Mouse (Mus musculus) liver, postnatal 0 days (tissue): ENCODE results near the gene Zfhx3. TPM values are rescaled to one million over a fixed set of nuclear protein-coding genes. Genes with fewer than 3 reads are reported as not detected.

ENCODE experiments used
- ATAC-seq: fragments of 200-750 bp; cut with Nextera tagmentation; 2 replicates; pipeline ENCODE4 v1.8.0; 2017; ENCODE audit warnings: mild to moderate bottlenecking, moderate library complexity
- DNase-seq: peaks from one replicate; pipeline ENCODE4 v3.0.0-alpha.2; 2016
- H3K27ac ChIP-seq: fragments of 300-500 bp; sonication (generic); 2 replicates; pipeline ENCODE4 v1.5.1; 2014; ENCODE audit warnings: antibody characterized with exemption, moderate library complexity, mild to moderate bottlenecking, low read depth
- H3K27me3 ChIP-seq: fragments of 300-500 bp; sonication (generic); 2 replicates; pipeline ENCODE4 v1.6.1; 2014; ENCODE audit warnings: low read length, control low read depth, mixed read lengths; ENCODE audit not compliant: insufficient read depth
- H3K36me3 ChIP-seq: fragments of 300-500 bp; sonication (generic); replicated peaks from 2 replicates; pipeline ENCODE4 v1.6.1; 2014; ENCODE audit warnings: mild to moderate bottlenecking, control low read depth, low read length, moderate library complexity, mixed read lengths; ENCODE audit not compliant: insufficient read depth
- H3K4me1 ChIP-seq: fragments of 300-500 bp; sonication (generic); 2 replicates; pipeline ENCODE4 v1.6.1; 2014; ENCODE audit warnings: antibody characterized with exemption, mild to moderate bottlenecking, control low read depth; ENCODE audit not compliant: insufficient read depth
- H3K4me2 ChIP-seq: fragments of 300-500 bp; sonication (generic); 2 replicates; pipeline ENCODE4 v1.6.1; 2014; ENCODE audit warnings: low read depth, mild to moderate bottlenecking, low read length, moderate library complexity, mixed read lengths
- H3K4me3 ChIP-seq: fragments of 300-500 bp; sonication (generic); 2 replicates; pipeline ENCODE4 v1.5.1; 2014; ENCODE audit warnings: low read depth, low read length
- H3K9ac ChIP-seq: fragments of 300-500 bp; sonication (generic); replicated peaks from 2 replicates; pipeline ENCODE4 v1.6.1; 2014; ENCODE audit warnings: mild to moderate bottlenecking, moderate library complexity
- H3K9me3 ChIP-seq: fragments of 300-500 bp; sonication (generic); 2 replicates; pipeline ENCODE4 v1.6.1; 2016; ENCODE audit warnings: mild to moderate bottlenecking, control low read depth, low read length, mixed read lengths
- CTCF ChIP-seq: sonication (generic); IDR thresholded peaks from 2 replicates; pipeline ENCODE4 v1.5.1; 2016; ENCODE audit warnings: antibody characterized with exemption, low read depth
- EP300 ChIP-seq: IDR thresholded peaks from 2 replicates; pipeline ENCODE4 v1.6.1; 2016; ENCODE audit warnings: antibody characterized with exemption, low read depth, mild to moderate bottlenecking
- WGBS: fragments of 180-500 bp; shearing (Covaris S2); extraction: QIAGEN DNeasy Blood & Tissue Kit; methylation state at CpG from one replicate; pipeline ENCODE4 v1.1.7; 2014; ENCODE audit not compliant: insufficient replicate concordance; 5-methylcytosine and 5-hydroxymethylcytosine counted together
- polyA plus RNA-seq: library from polyadenylated mRNA; unstranded; fragments of >200 nt; fragmentation: Nextera tagmentation; extraction: Ambion mirVana; gene quantifications from 2 replicates; pipeline ENCODE4 v1.2.1, GENCODE M21; 2015

Gene Zfhx3
- polyA plus RNA-seq, 1 experiment from 2014 or later, result 1.2 TPM

DNA sequence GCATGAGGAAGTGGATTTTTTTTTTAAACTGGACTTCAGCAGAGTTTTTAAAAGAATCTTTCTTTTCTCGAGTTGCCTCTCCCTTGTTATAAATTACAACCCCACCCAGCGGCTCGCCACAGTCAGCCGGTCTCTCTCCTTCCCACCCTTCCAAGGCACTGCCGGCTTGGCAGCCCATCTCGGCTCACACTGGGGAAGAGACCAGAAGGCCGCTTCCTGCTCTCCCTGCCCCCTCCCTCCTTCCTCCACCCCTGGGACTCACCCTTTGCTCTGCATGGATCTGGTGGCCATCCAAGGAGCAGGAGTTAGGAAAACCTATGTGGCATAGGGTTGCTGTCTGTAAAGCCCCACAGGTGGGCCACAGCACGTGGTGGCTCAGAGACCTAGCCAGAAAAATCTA lies 705.1 kb downstream of the Zfhx3 start:
- Histone ChIP-seq H3K9ac (no peak overlapping the region), H3K27me3 (no peaks in the 10 kb centered on the region), H3K27ac (no peak overlapping the region), H3K4me1 (0 out of 2 replicates have a peak, but pooled peaks cover 7% of the 10 kb centered on the region), H3K36me3 (no peaks in the 10 kb centered on the region), H3K4me3 (no peak overlapping the region), H3K4me2 (no peak overlapping the region), H3K9me3 (no peaks in the 10 kb centered on the region)
- no peak for TF ChIP-seq CTCF
- TF ChIP-seq EP300, result no peak
- WGBS, result 49% methylated on average over 8 of the region's 8 CpGs
- no peak for DNase-seq
- ATAC-seq, result no peak

GRCm38 (mm10) chr8:108648993-108649392 lies 706.5 kb downstream of the Zfhx3 start:
- TF ChIP-seq CTCF (no peak), EP300 (no peak)
- Histone ChIP-seq H3K4me1 (0 out of 2 replicates have a peak, but pooled peaks cover 7% of the 10 kb centered on the region), H3K4me3 (no peak overlapping the region), H3K36me3 (no peaks in the 10 kb centered on the region), H3K27ac (no peak overlapping the region), H3K9ac (no peak overlapping the region), H3K27me3 (no peaks in the 10 kb centered on the region), H3K9me3 (no peaks in the 10 kb centered on the region), H3K4me2 (no peak overlapping the region)
- WGBS, result 90% methylated on average over 6 of the region's 6 CpGs
- ATAC-seq, result no peak
- DNase-seq, result no peak

DNA sequence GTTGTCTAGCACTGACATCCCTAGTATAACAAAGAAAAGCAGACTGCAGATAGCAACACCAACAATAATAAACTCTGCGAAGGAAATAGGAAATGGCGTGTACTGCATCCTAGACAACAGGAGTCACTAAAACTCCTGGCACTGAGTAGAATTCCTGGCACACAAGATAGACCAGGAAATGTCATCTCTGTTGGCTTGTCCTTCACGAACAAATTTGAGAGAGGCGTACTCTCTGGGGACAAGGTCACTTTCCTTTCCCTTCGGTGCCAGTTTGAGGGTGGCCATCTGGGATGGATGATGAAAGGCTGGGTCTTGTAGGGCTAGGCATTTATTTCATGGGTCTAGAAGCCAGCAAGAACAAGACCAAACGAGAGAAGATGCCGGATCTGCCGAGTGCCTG lies 708.4 kb downstream of the Zfhx3 start:
- ATAC-seq, result no peak
- Histone ChIP-seq H3K4me2 (no peak overlapping the region), H3K9me3 (no peaks in the 10 kb centered on the region), H3K36me3 (no peaks in the 10 kb centered on the region), H3K27ac (no peak overlapping the region), H3K4me3 (no peak overlapping the region), H3K4me1 (0 out of 2 replicates have a peak, but pooled peaks cover 7% of the 10 kb centered on the region), H3K27me3 (no peaks in the 10 kb centered on the region), H3K9ac (no peak overlapping the region)
- no peak for TF ChIP-seq CTCF
- no peak for TF ChIP-seq EP300
- WGBS, result 76% methylated on average over 8 of the region's 8 CpGs
- no peak for DNase-seq

GRCm38 (mm10) chr8:108661486-108662093 lies 719.1 kb downstream of the Zfhx3 start:
- H3K9me3 ChIP-seq, result no peaks in the 10 kb centered on the region
- H3K36me3 ChIP-seq, result no peaks in the 10 kb centered on the region
- no peak overlapping the region for H3K9ac ChIP-seq
- DNase-seq, result no peak
- ATAC-seq, result no peak
- WGBS, result 69% methylated on average over 5 of the region's 5 CpGs
- TF ChIP-seq CTCF (no peak), EP300 (no peak)
- H3K4me3 ChIP-seq, result no peak overlapping the region
- H3K4me2 ChIP-seq, result no peak overlapping the region
- no peak overlapping the region for H3K27ac ChIP-seq
- no peaks in the 10 kb centered on the region for H3K4me1 ChIP-seq
- H3K27me3 ChIP-seq, result no peaks in the 10 kb centered on the region

DNA sequence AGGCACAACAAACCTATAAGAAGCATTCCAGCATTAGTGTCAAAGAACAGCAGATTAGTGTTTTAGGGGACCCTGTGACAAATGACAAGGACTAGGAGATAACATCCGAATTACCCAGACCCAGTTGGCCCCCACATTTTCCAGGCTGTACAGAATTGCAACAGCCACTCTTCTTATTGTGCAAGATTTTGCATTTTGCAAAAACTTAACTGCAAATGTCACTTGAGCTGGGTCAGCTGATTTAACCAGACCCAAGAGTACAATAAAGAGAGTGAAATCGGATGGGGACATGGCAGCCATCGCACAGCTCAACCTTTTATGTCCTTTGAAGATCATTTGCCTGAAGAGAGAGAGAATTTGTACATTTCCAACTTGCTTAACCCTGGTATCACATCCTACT lies 720.3 kb downstream of the Zfhx3 start:
- 58% methylated on average over 3 of the region's 3 CpGs for WGBS

GRCm38 (mm10) chr8:108671939-108672515 lies 729.6 kb downstream of the Zfhx3 start:
- TF ChIP-seq EP300 (no peak), CTCF (no peak)
- no peak overlapping the region for H3K4me2 ChIP-seq
- H3K9me3 ChIP-seq, result no peaks in the 10 kb centered on the region
- DNase-seq, result no peak
- H3K27me3 ChIP-seq, result no peaks in the 10 kb centered on the region
- H3K36me3 ChIP-seq, result no peaks in the 10 kb centered on the region
- H3K4me3 ChIP-seq, result no peak overlapping the region
- ATAC-seq, result no peak
- WGBS, result 87% methylated on average over 11 of the region's 11 CpGs
- no peak overlapping the region for H3K9ac ChIP-seq
- H3K4me1 ChIP-seq, result no peaks in the 10 kb centered on the region
- H3K27ac ChIP-seq, result no peak overlapping the region

More for the DNA sequence above, 720.3 kb downstream of the Zfhx3 start:
- Histone ChIP-seq H3K27me3 (no peaks in the 10 kb centered on the region), H3K9me3 (no peaks in the 10 kb centered on the region), H3K4me3 (no peak overlapping the region), H3K4me2 (no peak overlapping the region), H3K27ac (no peak overlapping the region), H3K9ac (no peak overlapping the region), H3K4me1 (no peaks in the 10 kb centered on the region), H3K36me3 (no peaks in the 10 kb centered on the region)
- ATAC-seq (no peak), DNase-seq (no peak)
- TF ChIP-seq EP300 (no peak), CTCF (no peak)
